Mouse (Mus musculus) lung, postnatal 0 days (tissue): ENCODE results near the gene D930048N14Rik. TPM values are rescaled to one million over a fixed set of nuclear protein-coding genes. Genes with fewer than 3 reads are reported as not detected.

Experiments used
- ATAC-seq: fragments of 200-750 bp; cut with Nextera tagmentation; 2 replicates; pipeline ENCODE4 v1.8.0; 2017; ENCODE audit warnings: moderate library complexity
- DNase-seq: peaks from one replicate; pipeline ENCODE4 v3.0.0-alpha.2; 2016; ENCODE audit warnings: low spot score
- H3K27ac ChIP-seq: fragments of 300-500 bp; sonication (generic); 2 replicates; pipeline ENCODE4 v1.5.1; 2014; ENCODE audit warnings: antibody characterized with exemption, mild to moderate bottlenecking, low read length, mixed read lengths
- H3K27me3 ChIP-seq: fragments of 300-500 bp; sonication (generic); replicated peaks from 2 replicates; pipeline ENCODE4 v1.6.1; 2014; ENCODE audit warnings: low read length, mixed read lengths; ENCODE audit not compliant: insufficient read depth
- H3K36me3 ChIP-seq: fragments of 300-500 bp; sonication (generic); 2 replicates; pipeline ENCODE4 v1.6.1; 2014; ENCODE audit warnings: low read length, mixed read lengths; ENCODE audit not compliant: insufficient read depth
- H3K4me1 ChIP-seq: fragments of 300-500 bp; sonication (generic); 2 replicates; pipeline ENCODE4 v1.6.1; 2014; ENCODE audit warnings: antibody characterized with exemption, low read depth, low read length, mixed read lengths; ENCODE audit not compliant: insufficient read depth
- H3K4me2 ChIP-seq: fragments of 300-500 bp; sonication (generic); replicated peaks from 2 replicates; pipeline ENCODE4 v1.6.1; 2014; ENCODE audit warnings: low read depth, mild to moderate bottlenecking, low read length, moderate library complexity, mixed read lengths
- H3K4me3 ChIP-seq: fragments of 300-500 bp; sonication (generic); 2 replicates; pipeline ENCODE4 v1.5.1; 2014; ENCODE audit warnings: low read depth, low read length
- H3K9ac ChIP-seq: fragments of 300-500 bp; sonication (generic); replicated peaks from 2 replicates; pipeline ENCODE4 v1.6.1; 2014; ENCODE audit warnings: low read depth, mild to moderate bottlenecking
- H3K9me3 ChIP-seq: fragments of 300-500 bp; sonication (generic); 2 replicates; pipeline ENCODE4 v1.6.1; 2016; ENCODE audit warnings: low read length, mixed read lengths
- CTCF ChIP-seq: IDR thresholded peaks from 2 replicates; pipeline ENCODE4 v1.5.1; 2016; ENCODE audit warnings: antibody characterized with exemption, mild to moderate bottlenecking
- EP300 ChIP-seq: IDR thresholded peaks from 2 replicates; pipeline ENCODE4 v1.6.1; 2016; ENCODE audit warnings: antibody characterized with exemption, mild to moderate bottlenecking, control low read depth
- WGBS: fragments of 180-500 bp; shearing (Covaris S2); extraction: QIAGEN DNeasy Blood & Tissue Kit; methylation state at CpG from one replicate; pipeline ENCODE4 v1.1.7; 2014; 5-methylcytosine and 5-hydroxymethylcytosine counted together
- polyA plus RNA-seq: library from polyadenylated mRNA; unstranded; fragments of >200 nt; fragmentation: Nextera tagmentation; extraction: Ambion mirVana; gene quantifications from 2 replicates; pipeline ENCODE4 v1.2.1, GENCODE M21; 2015

The D930048N14Rik gene
- polyA plus RNA-seq, 1 experiment from 2014 or later = 2.5 TPM

GRCm38 (mm10) chr11:51633721-51634120 is 17.0 kb upstream of the D930048N14Rik start:
- DNase-seq (no peak), ATAC-seq (no peak)
- TF ChIP-seq CTCF (no peak), EP300 (no peak)
- H3K36me3 ChIP-seq = no peaks in the 10 kb centered on the region
- no peaks in the 10 kb centered on the region for H3K9me3 ChIP-seq
- 85% methylated on average over 3 of the region's 3 CpGs for WGBS
- H3K27me3 ChIP-seq = no peaks in the 10 kb centered on the region
- H3K9ac ChIP-seq = no peak overlapping the region
- H3K4me3 ChIP-seq = no peak overlapping the region
- peaks cover 6% of the 10 kb centered on the region; the same call in 1 of the 2 replicates for H3K4me1 ChIP-seq
- no peak overlapping the region for H3K4me2 ChIP-seq
- no peak overlapping the region for H3K27ac ChIP-seq

- no peaks in the 10 kb centered on the region for H3K27me3 ChIP-seq
- peak overlapping the region; percentile 69 for H3K4me3 ChIP-seq
- H3K4me1 ChIP-seq = peaks cover 6% of the 10 kb centered on the region; the same call in 1 of the 2 replicates
- ATAC-seq (no peak), DNase-seq (no peak)
- H3K27ac ChIP-seq = peak overlapping the region; percentile 91
- H3K4me2 ChIP-seq = peak overlapping the region; percentile 79
- no peaks in the 10 kb centered on the region for H3K36me3 ChIP-seq
- 7% methylated on average over 6 of the region's 6 CpGs for WGBS
- peak overlapping the region; percentile 57 for H3K9ac ChIP-seq
- H3K9me3 ChIP-seq = no peaks in the 10 kb centered on the region
- TF ChIP-seq CTCF = no peak
- TF ChIP-seq EP300 = no peak
Measured at GRCm38 (mm10) chr11:51635127-51635524, 15.6 kb upstream of the D930048N14Rik start.

- H3K27me3 ChIP-seq = no peaks in the 10 kb centered on the region
- H3K4me2 ChIP-seq = peak within 1 kb of the TSS; percentile 79
- peak within 1 kb of the TSS; percentile 69 for H3K4me3 ChIP-seq
- under 1% methylated on average over 53 of the region's 61 CpGs for WGBS
- peak; percentile 38 for TF ChIP-seq CTCF
- peak; percentile 55 for TF ChIP-seq EP300
- H3K9me3 ChIP-seq = no peaks in the 10 kb centered on the region
- peaks cover 6% of the 10 kb centered on the region for H3K4me1 ChIP-seq
- H3K36me3 ChIP-seq = no peaks in the 10 kb centered on the region
- H3K27ac ChIP-seq = peak within 1 kb of the TSS; percentile 91
- peak within 1 kb of the TSS; percentile 57 for H3K9ac ChIP-seq
- DNase-seq (peak; percentile 93), ATAC-seq (peak; percentile 83)
Measured at GRCm38 (mm10) chr11:51635525-51636322, 15.0 kb upstream of the D930048N14Rik start, which contains the start of gene Rmnd5b. Gene Rmnd5b, minus strand, starts transcription at chr11:51635896.

GRCm38 (mm10) chr11:51636323-51636684 is 14.4 kb upstream of the D930048N14Rik start:
- Histone ChIP-seq H3K4me3 (peak overlapping the region; percentile 69), H3K4me2 (peak overlapping the region; percentile 79), H3K9ac (peak overlapping the region; percentile 57), H3K4me1 (peaks cover 6% of the 10 kb centered on the region), H3K9me3 (no peaks in the 10 kb centered on the region), H3K27ac (peak overlapping the region; percentile 91), H3K27me3 (no peaks in the 10 kb centered on the region), H3K36me3 (no peaks in the 10 kb centered on the region)
- peak; percentile 91 for DNase-seq
- peak; percentile 80 for TF ChIP-seq CTCF
- TF ChIP-seq EP300 = no peak
- peak; percentile 56 for ATAC-seq
- WGBS = 4% methylated on average over 6 of the region's 6 CpGs

GRCm38 (mm10) chr11:51637971-51638414 is 12.8 kb upstream of the D930048N14Rik start:
- TF ChIP-seq CTCF = no peak
- no peak for TF ChIP-seq EP300
- peak; percentile 55 for DNase-seq
- H3K27me3 ChIP-seq = no peaks in the 10 kb centered on the region
- no peak overlapping the region for H3K4me3 ChIP-seq
- ATAC-seq = peak; percentile 7; the same call in 1 of the 2 replicates
- peaks cover 6% of the 10 kb centered on the region for H3K4me1 ChIP-seq
- H3K9ac ChIP-seq = no peak overlapping the region
- H3K36me3 ChIP-seq = no peaks in the 10 kb centered on the region
- peak overlapping the region; percentile 28 for H3K4me2 ChIP-seq
- H3K27ac ChIP-seq = peak overlapping the region; percentile 51; the same call in 1 of the 2 replicates
- no peaks in the 10 kb centered on the region for H3K9me3 ChIP-seq
- WGBS = 5% methylated on average over 17 of the region's 17 CpGs

- Histone ChIP-seq H3K9ac (no peak overlapping the region), H3K4me2 (no peak overlapping the region; the same call in 1 of the 2 replicates), H3K27me3 (no peaks in the 10 kb centered on the region), H3K4me1 (peaks cover 6% of the 10 kb centered on the region), H3K9me3 (no peaks in the 10 kb centered on the region), H3K27ac (peak overlapping the region; percentile 51; the same call in 1 of the 2 replicates), H3K4me3 (no peak overlapping the region), H3K36me3 (no peaks in the 10 kb centered on the region)
- ATAC-seq (no peak), DNase-seq (no peak)
- 55% methylated on average over 5 of the region's 5 CpGs for WGBS
- TF ChIP-seq EP300 (no peak), CTCF (no peak)
Measured at GRCm38 (mm10) chr11:51638497-51638896, 12.3 kb upstream of the D930048N14Rik start.
